Mouse (Mus musculus): ENCODE data around the gene Emx1. TPM values are rescaled to one million over a fixed set of nuclear protein-coding genes. Genes with fewer than 3 reads are reported as not detected.
A peak's percentile ranks its signal among the peaks of the same experiment; 100 is the strongest.

Emx1 gene
- polyA plus RNA-seq, 1 experiment = 0.16 TPM

DNA sequence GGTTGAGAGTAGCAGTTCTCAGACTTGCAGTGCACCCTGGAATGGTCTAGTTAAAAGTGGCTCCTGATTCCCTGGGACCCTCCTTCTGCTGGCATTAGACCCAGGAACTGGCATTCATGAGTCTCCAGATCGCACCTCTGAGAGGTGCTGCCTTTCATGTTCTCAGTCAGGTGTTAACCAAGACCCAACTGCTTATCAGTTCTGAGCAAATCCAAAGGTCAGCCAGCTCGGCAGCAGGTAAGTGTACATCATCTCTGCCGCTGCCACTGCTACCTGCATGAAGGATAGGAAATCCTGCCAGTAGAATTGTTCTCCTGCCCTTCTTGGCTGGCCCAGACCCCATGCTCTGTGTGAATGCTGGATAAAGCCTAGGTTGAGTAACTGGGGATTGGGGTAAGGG, 43.5 kb downstream of the Emx1 start:
- no peak for DNase-seq (ENCODE audit: low read depth)

DNA sequence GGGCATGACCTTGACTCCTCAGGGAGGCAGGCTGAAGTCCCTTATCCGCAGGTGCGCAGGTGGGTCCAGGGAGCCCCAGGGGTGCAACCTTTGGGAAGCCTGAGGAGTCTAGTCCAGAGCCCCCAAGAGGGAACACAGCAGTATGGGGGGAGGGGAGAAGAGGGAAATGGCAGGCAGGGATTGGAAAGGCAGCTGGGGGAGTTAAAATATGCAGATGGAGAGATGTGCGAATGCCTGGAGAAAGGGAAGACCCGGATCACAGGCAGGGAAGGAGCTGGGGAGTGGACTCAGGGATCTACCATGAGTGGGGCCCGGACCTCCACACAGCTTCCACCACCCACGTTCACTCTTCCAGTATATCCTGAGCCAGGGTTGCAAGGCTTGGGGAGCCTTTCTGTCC, 44.2 kb downstream of the Emx1 start:
- DNase-seq (ENCODE audit: low read depth) = no peak

DNA sequence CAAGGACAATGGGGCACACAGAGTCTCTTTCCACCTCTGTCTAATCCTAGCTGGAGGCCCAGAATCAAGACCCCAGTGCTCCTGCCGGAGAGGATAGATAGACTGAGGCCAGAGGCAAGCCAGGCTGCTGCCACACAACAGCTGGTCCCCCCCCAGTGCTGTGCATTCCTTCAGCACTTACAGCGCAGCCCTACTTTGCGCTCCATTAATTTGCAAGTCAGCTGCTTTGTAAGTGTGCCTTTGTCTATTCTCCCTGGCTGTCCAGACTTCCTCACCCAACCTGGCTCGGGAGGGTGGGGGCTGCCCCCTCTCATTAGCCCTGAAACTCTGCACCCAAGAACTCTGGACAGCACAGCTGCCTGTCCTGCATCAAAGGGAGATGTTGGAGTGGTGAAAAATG, 44.8 kb downstream of the Emx1 start:
- no peak for DNase-seq (ENCODE audit: low read depth)

DNA sequence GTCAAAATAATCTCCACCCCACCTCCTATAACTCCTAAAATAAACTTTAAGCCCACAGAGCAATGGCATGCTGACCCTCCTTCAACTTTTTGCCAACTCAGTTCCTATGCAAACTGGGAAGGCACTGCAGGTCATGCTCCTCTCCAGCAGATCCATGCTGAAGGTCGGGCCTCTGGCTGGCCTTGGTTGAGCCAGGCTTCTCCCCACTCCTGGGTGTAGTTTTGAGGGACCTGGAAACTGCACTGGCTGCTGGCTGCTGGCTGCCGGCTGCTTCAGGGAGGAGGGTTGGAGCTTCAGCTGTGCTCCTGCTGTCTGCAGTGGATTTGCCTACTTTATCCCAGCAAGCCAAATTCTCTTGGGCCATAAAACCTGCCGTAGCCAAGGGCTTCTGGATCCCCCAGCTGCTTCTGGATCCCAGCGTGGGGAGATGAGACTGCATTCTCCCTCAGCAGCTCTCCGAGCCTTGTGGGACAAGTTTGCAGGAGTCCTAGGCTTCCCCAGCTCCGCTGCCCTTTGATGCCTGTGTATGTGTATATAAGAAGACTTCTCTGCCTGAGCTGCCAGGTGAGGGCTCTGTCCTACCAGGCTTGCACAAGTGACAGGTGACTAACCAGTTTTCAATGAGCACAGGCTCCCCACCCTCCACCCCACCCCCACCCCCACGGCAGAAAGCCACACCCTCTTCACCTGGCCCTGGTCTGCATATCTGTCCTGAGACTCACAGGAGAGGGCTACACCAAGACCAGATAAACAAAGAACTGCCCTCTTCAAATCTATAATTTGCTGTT, 45.8 kb downstream of the Emx1 start:
- DNase-seq (ENCODE audit: low read depth) = no peak

DNA sequence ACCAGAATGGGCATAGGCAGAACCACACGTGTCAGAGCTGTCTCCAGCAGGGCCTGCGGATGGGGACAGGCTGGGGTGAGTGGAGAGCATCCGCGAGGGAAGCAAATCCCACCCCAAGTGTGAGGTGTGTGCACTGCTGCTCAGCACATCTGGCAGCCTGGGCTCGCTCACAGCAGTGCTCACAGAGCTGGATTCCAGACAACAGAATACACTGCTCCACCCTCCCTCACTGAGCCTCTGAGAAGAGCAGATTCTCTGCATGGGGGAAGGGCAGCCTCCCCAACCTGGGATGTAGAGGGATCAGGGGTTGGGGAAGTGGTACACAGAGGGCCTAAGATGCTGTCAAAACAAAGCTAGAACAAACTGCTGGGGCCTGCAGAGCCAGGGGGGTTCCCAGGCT, 47.6 kb downstream of the Emx1 start:
- no peak for DNase-seq (ENCODE audit: low read depth)

DNA sequence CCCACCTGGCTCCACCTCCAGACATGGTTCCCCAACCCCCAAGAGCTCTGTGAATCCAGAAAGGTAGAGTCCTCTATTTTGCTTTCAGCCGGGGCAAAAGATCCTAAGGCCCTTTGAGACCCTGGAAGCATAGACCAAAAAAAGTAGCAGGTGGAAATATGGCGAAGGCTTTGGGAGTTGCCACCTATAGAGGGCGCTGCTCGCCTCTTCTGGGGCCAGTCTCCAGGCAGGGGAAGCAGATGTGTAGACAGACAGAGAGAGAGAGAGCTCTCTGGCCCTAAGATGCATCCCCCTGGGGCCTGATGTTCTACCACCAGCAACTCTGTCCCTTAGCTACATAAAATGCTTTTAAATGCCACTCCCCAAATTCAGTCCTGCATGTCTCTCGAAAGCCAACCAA, 49.8 kb downstream of the Emx1 start:
- no peak for DNase-seq (ENCODE audit: low read depth)

DNA sequence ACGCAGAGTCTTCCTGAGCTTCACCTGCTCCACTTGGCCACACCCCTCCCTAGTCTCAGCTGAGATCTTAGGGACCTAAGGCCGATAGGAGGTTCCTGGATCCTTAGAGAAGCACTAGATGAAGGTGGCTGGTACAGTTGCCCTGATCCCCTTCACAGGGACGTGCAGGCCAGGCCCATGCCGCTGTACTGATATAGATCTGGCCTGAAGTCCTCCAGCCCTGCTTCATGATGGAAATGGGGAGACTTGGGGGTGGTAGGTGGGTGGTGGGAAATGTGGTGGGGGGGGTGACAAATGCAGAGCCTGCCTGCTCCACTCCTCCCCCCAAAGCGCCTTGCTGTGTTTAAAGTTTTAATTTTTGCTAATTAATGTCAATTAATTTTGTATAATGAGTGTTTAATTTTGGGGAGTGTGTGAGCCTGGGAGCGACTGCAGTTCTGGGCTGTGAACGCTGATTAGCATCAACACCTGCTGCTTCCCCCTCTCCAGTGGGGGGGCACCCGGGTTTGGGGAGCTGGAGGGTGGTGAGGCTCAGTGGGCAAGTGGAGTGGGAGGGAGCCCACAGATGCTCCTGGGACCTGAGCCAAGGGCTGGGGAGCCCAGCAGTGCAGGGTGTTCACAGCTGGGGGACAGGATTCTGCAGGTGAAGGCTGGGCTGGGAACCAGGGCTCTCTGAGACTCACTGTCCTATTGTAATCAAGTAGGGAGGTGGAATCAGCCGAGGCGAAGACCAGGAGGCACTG, 50.5 kb downstream of the Emx1 start:
- DNase-seq (ENCODE audit: low read depth) = no peak

DNA sequence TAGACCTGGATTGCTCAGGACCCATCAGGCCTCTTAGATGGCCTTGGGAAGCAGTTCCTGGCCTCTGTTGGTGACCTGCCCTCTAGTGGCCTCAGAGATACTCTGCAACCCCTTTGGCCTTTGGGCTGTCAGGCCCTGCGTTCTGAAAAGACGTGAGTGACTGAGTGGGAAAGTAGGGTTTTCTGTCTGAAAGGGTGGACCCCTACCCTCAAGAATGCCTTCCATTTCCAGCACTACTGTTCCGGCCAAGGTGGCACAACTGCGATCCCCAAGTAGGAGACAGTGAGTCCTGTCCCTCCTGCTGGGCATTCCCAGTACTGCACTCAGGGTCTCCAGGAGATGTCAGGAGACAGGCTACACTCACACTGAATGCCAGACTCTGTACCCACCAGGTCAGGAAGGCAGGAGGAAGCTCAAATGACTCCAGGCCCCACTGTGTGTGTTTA, 51.8 kb downstream of the Emx1 start:
- DNase-seq (ENCODE audit: low read depth) = peak; percentile 19

DNA sequence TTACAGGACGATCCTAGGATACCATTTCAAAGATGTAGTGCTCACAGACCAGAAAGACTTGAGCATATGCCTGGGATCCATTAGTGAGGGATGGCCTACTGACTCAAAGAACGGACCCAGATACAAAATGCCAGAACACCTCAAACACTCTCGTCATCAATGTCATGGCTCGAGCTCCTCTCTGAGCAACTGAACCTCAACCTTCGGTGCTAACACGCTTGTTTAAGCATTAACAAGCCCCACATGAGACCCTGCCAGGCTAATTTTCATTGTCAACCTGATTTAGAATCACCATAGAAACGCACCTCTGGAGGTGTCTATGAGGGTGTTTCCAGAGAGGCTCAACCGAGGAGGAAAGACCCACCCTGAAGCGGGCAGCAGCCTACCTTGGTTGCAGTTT, 62.6 kb downstream of the Emx1 start:
- DNase-seq (ENCODE audit: low read depth) = no peak

DNA sequence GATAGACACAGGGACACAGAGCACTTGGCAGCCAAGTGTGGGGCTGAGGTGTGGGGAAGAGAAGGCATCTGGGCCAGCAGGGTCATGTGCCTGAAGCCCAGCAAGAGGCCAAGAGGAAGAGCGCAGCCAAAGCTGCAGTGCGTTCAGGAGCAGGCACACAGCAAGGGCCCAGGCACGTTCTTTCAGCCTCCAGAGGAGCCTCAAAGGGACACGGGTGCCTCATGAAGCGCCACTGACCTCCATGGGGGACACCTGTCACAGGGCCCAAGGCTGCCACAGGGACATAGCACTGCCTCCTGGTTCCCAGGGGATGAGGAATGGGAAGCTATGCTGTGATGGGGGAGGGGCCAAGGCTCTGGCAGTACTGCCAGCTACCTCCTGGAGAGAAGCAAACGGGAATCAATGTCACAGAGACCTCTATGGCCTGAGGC, 63.6 kb downstream of the Emx1 start:
- no peak for DNase-seq (ENCODE audit: low read depth)

DNA sequence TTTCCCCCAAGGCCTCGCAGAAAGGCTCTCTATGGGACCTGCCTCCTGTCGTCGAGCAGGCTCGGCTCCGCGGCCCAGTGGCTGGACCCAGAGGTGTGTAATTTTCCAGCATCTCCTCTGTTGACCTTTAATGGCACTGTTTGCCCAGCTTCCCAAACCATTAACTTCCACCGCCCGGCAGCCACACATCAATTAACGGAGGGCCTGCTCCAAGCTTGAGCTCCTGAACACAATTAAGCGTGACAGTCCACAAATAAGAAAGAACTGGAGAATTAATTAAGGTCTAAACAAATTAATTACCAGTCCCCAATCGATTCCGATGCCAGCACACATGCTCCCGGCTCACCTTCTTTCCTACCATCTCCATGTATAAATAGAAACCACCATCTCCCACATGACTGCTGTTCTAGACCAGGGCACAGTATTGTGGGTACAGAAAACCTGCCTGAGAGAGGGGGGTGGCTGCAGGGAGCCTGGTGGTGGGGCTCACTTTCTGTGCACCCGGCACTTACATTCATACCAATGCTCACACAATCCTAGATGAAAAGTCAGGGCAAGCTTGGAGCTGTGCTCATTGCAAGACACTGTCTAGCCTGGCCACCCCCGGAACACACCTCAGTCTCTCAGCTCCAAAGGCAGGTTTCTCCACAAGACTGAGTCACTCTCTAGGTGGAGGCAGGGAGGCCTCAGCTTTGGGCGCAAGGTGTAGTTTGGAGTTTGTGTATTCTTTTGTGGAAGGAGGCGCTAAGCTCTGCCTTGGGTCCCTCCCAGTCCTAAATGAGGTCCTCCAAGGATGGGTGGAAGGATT, 65.2 kb downstream of the Emx1 start:
- DNase-seq (ENCODE audit: low read depth) = no peak

DNA sequence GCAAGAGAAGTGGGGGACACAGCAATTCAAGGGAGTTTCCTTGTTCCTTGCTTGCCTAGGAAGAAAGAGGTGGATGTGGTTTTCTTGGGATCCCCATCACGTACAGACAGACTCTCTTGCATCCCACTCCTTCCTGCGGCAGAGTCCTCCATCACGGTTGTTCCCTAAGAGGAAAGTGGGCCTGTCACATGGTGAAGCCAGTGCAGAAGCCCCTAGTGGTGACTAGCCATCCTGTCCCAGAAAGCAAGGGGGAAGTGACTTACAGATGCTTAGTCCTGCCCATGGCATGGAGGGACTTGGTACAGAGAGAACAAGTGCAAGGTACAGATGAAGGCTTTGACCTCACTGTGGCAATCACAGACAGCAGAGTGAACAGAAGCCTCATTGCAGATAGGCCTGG, 66.0 kb downstream of the Emx1 start:
- DNase-seq (ENCODE audit: low read depth) = no peak

Other genes with a start within 250 kb of the Emx1 start
- 8.4 and 9.2 TPM in 2 replicates for gene Exoc6b, start 117.9 kb upstream of the Emx1 start, polyA plus RNA-seq (2012; rRNA removed)
- gene Spr, start 49.7 kb upstream of the Emx1 start, polyA plus RNA-seq (2012; rRNA removed) = 13.5 and 24.4 TPM in 2 replicates
- 8.8 and 18.6 TPM in 2 replicates for gene Sfxn5, start 146.0 kb downstream of the Emx1 start, polyA plus RNA-seq (2012; rRNA removed)
- 21.9 and 22.4 TPM in 2 replicates for gene Rab11fip5, start 187.2 kb downstream of the Emx1 start, polyA plus RNA-seq (2012; rRNA removed)
- gene Noto, start 236.4 kb downstream of the Emx1 start, polyA plus RNA-seq (2012; rRNA removed) = not detected in 2 replicates
- gene Smyd5, start 244.6 kb downstream of the Emx1 start, polyA plus RNA-seq (2012; rRNA removed) = 21.4 and 23.9 TPM in 2 replicates